ENCODE assay signal across 18 mouse cellular contexts in genomic region chr16:31402096-31402495, GRCm38 (mm10). TPM values are rescaled to one million over a fixed set of nuclear protein-coding genes. Genes with fewer than 3 reads are reported as not detected.
DNase-seq lines count a peak whose midpoint lies in the region; ATAC-seq and TF ChIP-seq lines count a peak whose summit lies in the region.
"Had no signal": no experiment of that assay in that cellular context is flagged by ENCODE, and none has a peak within 500 bp of the region (broad histone marks: within the 10 kb centered on the region; RNA-seq: fewer than 3 reads in every experiment).

No protein-coding gene starts in this region.

- H3K9ac ChIP-seq in intestine, embryonic 14.5 days (ENCODE audit: low read length): no peak overlapping the region
- no peak overlapping the region for H3K9ac ChIP-seq in intestine, embryonic 15.5 days
- no peak overlapping the region for H3K9ac ChIP-seq in embryonic facial prominence, embryonic 14.5 days (ENCODE audit: low read depth, low read length)
- H3K9ac ChIP-seq: hindbrain, embryonic 15.5 days; neural tube, embryonic 15.5 days had no signal

- no peak for ATAC-seq in intestine, embryonic 14.5 days (replicated peaks; ENCODE audit: low FRiP score, low TSS enrichment, low read depth)
- ATAC-seq in intestine, embryonic 15.5 days: no peak
- ATAC-seq in embryonic facial prominence, embryonic 14.5 days (ENCODE audit: low read depth): no peak
- ATAC-seq: intestine, embryonic 16.5 days; lung, postnatal 0 days had no signal

- H3K4me1 ChIP-seq in intestine, embryonic 14.5 days (replicated peaks; ENCODE audit: control insufficient read depth, insufficient read depth, low read length): no peaks in the 10 kb centered on the region; the same call in 1 of the 2 replicates
- H3K4me1 ChIP-seq in intestine, embryonic 15.5 days (replicated peaks): no peaks in the 10 kb centered on the region
- no peaks in the 10 kb centered on the region for H3K4me1 ChIP-seq in embryonic facial prominence, embryonic 14.5 days (ENCODE audit: control insufficient read depth, insufficient read depth, low read length)
- H3K4me1 ChIP-seq in cerebellum, adult 2 months (ENCODE audit: control insufficient read depth, insufficient read depth, low read length): no peaks in the 10 kb centered on the region
- H3K4me1 ChIP-seq: hindbrain, embryonic 15.5 days; neural tube, embryonic 15.5 days had no signal

- H3K9me3 ChIP-seq in intestine, embryonic 14.5 days (ENCODE audit: control insufficient read depth, low read length): no peaks in the 10 kb centered on the region
- no peaks in the 10 kb centered on the region for H3K9me3 ChIP-seq in intestine, embryonic 15.5 days
- H3K9me3 ChIP-seq in embryonic facial prominence, embryonic 14.5 days (ENCODE audit: control insufficient read depth, low read length): peaks cover 4% of the 10 kb centered on the region
- H3K9me3 ChIP-seq: hindbrain, embryonic 15.5 days; neural tube, embryonic 15.5 days had no signal

- no peak for TF ChIP-seq CTCF in cerebellum, adult 2 months (IDR thresholded peaks at IDR 0.05; ENCODE audit: borderline replicate concordance, insufficient read depth, low read depth, low read length)

- no peaks in the 10 kb centered on the region for H3K36me3 ChIP-seq in intestine, embryonic 14.5 days (ENCODE audit: control insufficient read depth, insufficient read depth, low read length)
- no peaks in the 10 kb centered on the region for H3K36me3 ChIP-seq in intestine, embryonic 15.5 days
- no peaks in the 10 kb centered on the region for H3K36me3 ChIP-seq in embryonic facial prominence, embryonic 14.5 days (ENCODE audit: control insufficient read depth, insufficient read depth, low read length)
- H3K36me3 ChIP-seq: hindbrain, embryonic 15.5 days; neural tube, embryonic 15.5 days had no signal

- peak; percentile 46 for DNase-seq in intestine, embryonic 14.5 days (ENCODE audit: low spot score)
- peak; percentile 24 for DNase-seq in 416B (ENCODE audit: low read depth)
- DNase-seq in R1 (ENCODE audit: low read depth, low spot score): peak; percentile 85
- DNase-seq in embryonic facial prominence, embryonic 14.5 days (ENCODE audit: low spot score): peak; percentile 13
- no peak for DNase-seq in cerebellum, adult 2 months
- DNase-seq in adrenal gland, postnatal 4 days (ENCODE audit: low spot score in 2 of 2): no peak
- DNase-seq: adrenal gland, postnatal 25 days; cerebellum, adult 11 months; cerebellum, postnatal 10 days; gastrocnemius, adult 2 months; layer of hippocampus, adult 9-11 months; thymus, adult 2 months had no signal

- no peak overlapping the region for H3K27ac ChIP-seq in intestine, embryonic 14.5 days (ENCODE audit: low read depth)
- H3K27ac ChIP-seq in intestine, embryonic 15.5 days: no peak overlapping the region
- H3K27ac ChIP-seq in embryonic facial prominence, embryonic 14.5 days (replicated peaks; ENCODE audit: low read depth, low read length): 0 out of 2 replicates have a peak overlapping the region, but pooled peaks have one; percentile 2
- no peak overlapping the region for H3K27ac ChIP-seq in cerebellum, adult 2 months (ENCODE audit: insufficient read depth, low read length)
- H3K27ac ChIP-seq: gastrocnemius, adult 2 months; hindbrain, embryonic 15.5 days; neural tube, embryonic 15.5 days had no signal

- H3K4me3 ChIP-seq in intestine, embryonic 14.5 days (ENCODE audit: low read depth, low read length): no peak overlapping the region
- H3K4me3 ChIP-seq in intestine, embryonic 15.5 days (replicated peaks): no peak overlapping the region
- H3K4me3 ChIP-seq in embryonic facial prominence, embryonic 14.5 days (ENCODE audit: low read depth, low read length): no peak overlapping the region
- no peak overlapping the region for H3K4me3 ChIP-seq in cerebellum, adult 2 months (replicated peaks; ENCODE audit: insufficient read depth, low read depth, low read length)
- H3K4me3 ChIP-seq: gastrocnemius, adult 2 months; hindbrain, embryonic 15.5 days; neural tube, embryonic 15.5 days had no signal

- H3K27me3 ChIP-seq in intestine, embryonic 14.5 days (replicated peaks; ENCODE audit: control insufficient read depth, insufficient read depth, low read length): no peaks in the 10 kb centered on the region
- H3K27me3 ChIP-seq in intestine, embryonic 15.5 days (replicated peaks): no peaks in the 10 kb centered on the region
- no peaks in the 10 kb centered on the region for H3K27me3 ChIP-seq in embryonic facial prominence, embryonic 14.5 days (replicated peaks; ENCODE audit: control insufficient read depth, insufficient read depth, low read length)
- H3K27me3 ChIP-seq in cerebellum, adult 2 months (ENCODE audit: control insufficient read depth, insufficient read depth, low read length): no peaks in the 10 kb centered on the region
- H3K27me3 ChIP-seq: hindbrain, embryonic 15.5 days; neural tube, embryonic 15.5 days had no signal

- 39% methylated on average over 8 of the region's 8 CpGs for WGBS in intestine, embryonic 14.5 days
- WGBS in intestine, embryonic 15.5 days: 47% methylated on average over 8 of the region's 8 CpGs
- WGBS in embryonic facial prominence, embryonic 14.5 days: 27% methylated on average over 8 of the region's 8 CpGs
- WGBS in cerebellum, adult 2 months: 21% methylated on average over 8 of the region's 8 CpGs

- no peak overlapping the region for H3K4me2 ChIP-seq in intestine, embryonic 14.5 days (ENCODE audit: low read length)
- H3K4me2 ChIP-seq in intestine, embryonic 15.5 days (replicated peaks): no peak overlapping the region
- H3K4me2 ChIP-seq in embryonic facial prominence, embryonic 14.5 days (ENCODE audit: low read depth, low read length): no peak overlapping the region
- H3K4me2 ChIP-seq: hindbrain, embryonic 15.5 days; midbrain, embryonic 11.5 days; neural tube, embryonic 15.5 days had no signal

- TF ChIP-seq POLR2A in cerebellum, adult 2 months (IDR thresholded peaks at IDR 0.05; ENCODE audit: borderline replicate concordance, insufficient read depth, low read length): no peak

RNA-seq across cellular contexts. Expression of gene Bdh1, which starts 20.0 kb away (rescaled TPM):
- 55.6 and 68.3 TPM in 2 replicates for polyA plus RNA-seq in intestine, embryonic 14.5 days (2014; fragmentation: Nextera tagmentation; extraction: Ambion mirVana)
- 174 and 190 TPM in 2 replicates for polyA plus RNA-seq in intestine, embryonic 15.5 days (2015; fragmentation: Nextera tagmentation; extraction: Ambion mirVana)
- 29.8 and 30.4 TPM in 2 replicates for polyA plus RNA-seq in embryonic facial prominence, embryonic 14.5 days (2014; fragmentation: Nextera tagmentation; extraction: Ambion mirVana)
- 186 and 197 TPM in 2 replicates for polyA plus RNA-seq in cerebellum, adult 2 months (2012; rRNA removed)
- 10 to 100 TPM; 11.1 to 63.3 TPM for total RNA-seq in adrenal gland, postnatal 4 days (2021)

Comparison
In these comparisons a context has a peak if more than half of its experiments do, and no peak if none do; other contexts are left out.
1. DNase-seq: peak in intestine, embryonic 14.5 days (single experiment), 416B (single experiment), R1 (single experiment) and embryonic facial prominence, embryonic 14.5 days (single experiment); none in cerebellum, adult 2 months (0 of 2) and adrenal gland, postnatal 4 days (0 of 2).